Mouse (Mus musculus): ENCODE results near the gene Gm17079.
"Not testable (repeated sequence)": the region's sequence is repeated elsewhere in the genome, so short reads cannot be mapped to it uniquely, and the experiment has no call there.

Gm17079 gene

GRCm38 (mm10) chr14:51695368-51695767 is at the start of gene Gm17079:
Gene Gm17079 (minus strand): TSS chr14:51695468.
- not testable (repeated sequence) for DNase-seq

GRCm38 (mm10) chr14:51740347-51741170 is 45.3 kb upstream of the Gm17079 start:
- no peak for DNase-seq

- no peak for DNase-seq
These were observed 44.1 kb upstream of the Gm17079 start for GRCm38 (mm10) chr14:51739150-51739993.

- no peak for DNase-seq
These were observed 43.3 kb upstream of the Gm17079 start for GRCm38 (mm10) chr14:51738411-51739149.

GRCm38 (mm10) chr14:51737967-51738366 is 42.7 kb upstream of the Gm17079 start:
- DNase-seq = no peak

GRCm38 (mm10) chr14:51717083-51717482 is 21.8 kb upstream of the Gm17079 start, which contains the start of gene Gm5800:
Gene Gm5800 (minus strand): TSS chr14:51717183.
- no peak for DNase-seq

- no peak for DNase-seq
These were observed 18.0 kb downstream of the Gm17079 start for GRCm38 (mm10) chr14:51677269-51677668.

Data from kidney, adult 11 months (tissue).